Mouse (Mus musculus): Measurements from ENCODE around the gene Ncs1. TPM values are rescaled to one million over a fixed set of nuclear protein-coding genes. Genes with fewer than 3 reads are reported as not detected.

The Ncs1 gene
- polyA plus RNA-seq, 1 experiment from 2014 or later, result 45.6 TPM

DNA sequence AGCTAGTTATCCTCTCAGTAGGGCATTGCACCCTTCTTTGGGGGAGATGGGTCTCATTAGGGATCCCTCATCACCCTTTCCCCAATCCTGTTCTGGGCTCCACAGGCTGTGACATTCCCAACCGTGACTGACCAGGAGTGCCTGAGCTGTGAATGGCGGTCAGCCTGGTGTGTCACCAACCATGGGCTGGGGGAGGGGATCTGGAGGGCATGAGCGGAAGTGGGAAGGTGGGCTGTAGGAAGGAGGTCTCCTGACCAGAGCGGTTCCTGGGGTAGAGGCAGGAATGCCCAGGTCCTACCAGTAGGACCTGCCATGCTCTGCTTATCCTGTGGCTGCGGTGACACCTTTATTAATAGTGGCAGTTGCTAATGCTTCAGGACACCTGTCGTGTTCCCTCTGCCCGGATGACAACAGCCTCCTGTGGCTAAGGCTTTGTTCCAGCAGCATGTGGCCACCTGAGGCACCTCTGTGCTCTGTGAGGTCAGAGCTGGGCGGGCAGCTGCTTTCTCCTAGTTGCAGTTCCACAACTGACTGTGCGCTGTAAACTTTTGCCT lies 13.8 kb downstream of the Ncs1 start:
- Histone ChIP-seq H3K9me3 (ENCODE audit: control insufficient read depth, low read length) (no peaks in the 10 kb centered on the region), H3K4me1 (ENCODE audit: control insufficient read depth, insufficient read depth, low read length) (peaks cover 64% of the 10 kb centered on the region), H3K27me3 (replicated peaks; ENCODE audit: control insufficient read depth, insufficient read depth, low read length) (no peaks in the 10 kb centered on the region), H3K4me2 (ENCODE audit: low read depth, low read length) (peak overlapping the region; percentile 82), H3K9ac (ENCODE audit: low read depth, low read length) (peak overlapping the region; percentile 58; the same call in 1 of the 2 replicates), H3K4me3 (ENCODE audit: low read depth, low read length) (peak overlapping the region; percentile 43), H3K36me3 (ENCODE audit: control insufficient read depth, insufficient read depth, low read length) (no peaks in the 10 kb centered on the region), H3K27ac (replicated peaks; ENCODE audit: low read depth, low read length) (peak overlapping the region; percentile 48)
- DNase-seq (ENCODE audit: low spot score) (no peak), ATAC-seq (ENCODE audit: low read depth) (no peak)
- WGBS, result 34% methylated on average over 9 of the region's 9 CpGs

DNA sequence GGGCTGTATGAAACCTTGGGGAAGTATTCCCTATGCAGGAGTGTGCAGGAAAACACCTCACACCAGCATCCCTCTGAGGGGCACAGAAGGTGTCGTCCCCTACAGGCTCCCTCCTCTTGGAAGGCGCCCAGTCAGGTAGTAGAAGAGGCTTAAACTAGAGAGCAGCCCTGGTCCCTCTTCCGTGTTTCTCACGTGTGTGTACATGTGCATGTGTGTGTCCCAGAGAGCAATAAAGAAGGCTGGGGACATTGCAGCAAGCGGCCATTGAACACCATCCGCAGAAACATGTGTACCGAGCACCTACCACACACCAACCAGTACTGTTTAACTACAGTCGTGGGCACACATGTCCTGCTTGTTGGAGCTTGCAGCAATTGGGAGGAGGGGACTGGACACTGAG lies 14.9 kb downstream of the Ncs1 start:
- 88% methylated on average over 8 of the region's 8 CpGs for WGBS
- Histone ChIP-seq H3K4me1 (ENCODE audit: control insufficient read depth, insufficient read depth, low read length) (peaks cover 71% of the 10 kb centered on the region), H3K4me2 (ENCODE audit: low read depth, low read length) (no peak overlapping the region), H3K27ac (replicated peaks; ENCODE audit: low read depth, low read length) (no peak overlapping the region), H3K9me3 (ENCODE audit: control insufficient read depth, low read length) (no peaks in the 10 kb centered on the region), H3K9ac (ENCODE audit: low read depth, low read length) (no peak overlapping the region), H3K27me3 (replicated peaks; ENCODE audit: control insufficient read depth, insufficient read depth, low read length) (no peaks in the 10 kb centered on the region), H3K4me3 (ENCODE audit: low read depth, low read length) (no peak overlapping the region), H3K36me3 (ENCODE audit: control insufficient read depth, insufficient read depth, low read length) (no peaks in the 10 kb centered on the region)
- ATAC-seq (ENCODE audit: low read depth) (no peak), DNase-seq (ENCODE audit: low spot score) (no peak)

DNA sequence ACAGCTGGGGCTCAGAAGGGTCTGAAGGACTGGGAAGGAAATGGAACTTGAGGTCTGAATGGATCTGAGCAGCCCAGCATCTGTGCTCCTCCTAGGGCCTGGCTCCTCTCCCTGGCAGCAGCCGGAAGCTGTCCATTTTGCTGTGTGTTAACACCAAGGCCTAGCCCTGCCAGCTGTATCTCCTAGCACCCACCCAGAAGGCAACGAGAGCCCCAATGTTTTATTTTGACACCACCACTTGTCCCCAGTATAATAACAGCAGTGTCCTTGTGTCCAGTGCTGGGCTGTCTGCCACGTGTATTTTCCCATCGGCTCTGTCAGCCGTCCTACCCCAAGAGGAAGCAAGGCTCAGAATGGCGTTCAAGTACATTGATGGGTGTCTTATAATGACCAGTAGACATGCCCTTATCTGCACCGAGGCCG lies 17.4 kb downstream of the Ncs1 start:
- no peaks in the 10 kb centered on the region for H3K36me3 ChIP-seq (ENCODE audit: control insufficient read depth, insufficient read depth, low read length)
- no peak overlapping the region for H3K4me2 ChIP-seq (ENCODE audit: low read depth, low read length)
- ATAC-seq (ENCODE audit: low read depth), result no peak
- H3K9me3 ChIP-seq (ENCODE audit: control insufficient read depth, low read length), result no peaks in the 10 kb centered on the region
- H3K4me1 ChIP-seq (ENCODE audit: control insufficient read depth, insufficient read depth, low read length), result peaks cover 62% of the 10 kb centered on the region
- no peak overlapping the region for H3K9ac ChIP-seq (ENCODE audit: low read depth, low read length)
- H3K27me3 ChIP-seq (replicated peaks; ENCODE audit: control insufficient read depth, insufficient read depth, low read length), result no peaks in the 10 kb centered on the region
- peak overlapping the region; percentile 76 for H3K27ac ChIP-seq (replicated peaks; ENCODE audit: low read depth, low read length)
- H3K4me3 ChIP-seq (ENCODE audit: low read depth, low read length), result no peak overlapping the region
- 63% methylated on average over 8 of the region's 8 CpGs for WGBS
- no peak for DNase-seq (ENCODE audit: low spot score)

DNA sequence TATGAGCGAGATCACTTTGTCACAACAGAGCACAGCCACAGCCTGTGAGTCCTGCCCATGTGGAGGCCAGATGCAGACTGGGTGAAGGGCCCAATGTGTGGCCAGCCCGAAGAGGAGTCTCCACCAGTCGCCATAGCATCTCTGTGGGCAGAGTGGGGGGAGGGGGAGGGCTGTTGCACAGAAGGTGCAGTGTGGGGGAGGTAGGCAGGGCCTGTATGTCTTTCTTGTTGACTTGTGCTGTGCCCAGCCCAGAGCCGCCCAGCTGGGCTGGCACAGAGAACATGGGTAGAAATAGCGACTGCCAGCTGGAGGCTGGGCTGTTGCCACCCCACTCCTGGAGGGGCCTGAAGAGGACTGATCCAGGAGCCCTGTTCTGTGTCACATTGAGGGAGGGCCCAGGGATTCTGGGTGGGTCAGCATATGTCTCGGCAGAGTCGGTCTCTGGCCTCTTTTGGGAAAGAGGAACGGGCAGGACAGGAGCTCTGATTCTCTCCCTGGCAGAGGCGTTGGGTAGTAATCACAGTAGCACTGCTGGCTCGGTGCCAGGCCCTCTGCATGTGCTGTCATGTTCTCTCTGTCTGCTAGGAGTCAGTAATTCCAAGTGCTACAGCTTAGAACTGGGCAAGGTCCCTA lies 18.2 kb downstream of the Ncs1 start:
- Histone ChIP-seq H3K27me3 (replicated peaks; ENCODE audit: control insufficient read depth, insufficient read depth, low read length) (no peaks in the 10 kb centered on the region), H3K27ac (replicated peaks; ENCODE audit: low read depth, low read length) (peak overlapping the region; percentile 76), H3K4me3 (ENCODE audit: low read depth, low read length) (no peak overlapping the region), H3K4me1 (ENCODE audit: control insufficient read depth, insufficient read depth, low read length) (peaks cover 56% of the 10 kb centered on the region), H3K4me2 (ENCODE audit: low read depth, low read length) (peak overlapping the region; percentile 26), H3K36me3 (ENCODE audit: control insufficient read depth, insufficient read depth, low read length) (no peaks in the 10 kb centered on the region), H3K9me3 (ENCODE audit: control insufficient read depth, low read length) (no peaks in the 10 kb centered on the region), H3K9ac (ENCODE audit: low read depth, low read length) (no peak overlapping the region)
- WGBS, result 36% methylated on average over 9 of the region's 10 CpGs
- ATAC-seq (ENCODE audit: low read depth) (peak; percentile 67), DNase-seq (ENCODE audit: low spot score) (peak; percentile 92)

DNA sequence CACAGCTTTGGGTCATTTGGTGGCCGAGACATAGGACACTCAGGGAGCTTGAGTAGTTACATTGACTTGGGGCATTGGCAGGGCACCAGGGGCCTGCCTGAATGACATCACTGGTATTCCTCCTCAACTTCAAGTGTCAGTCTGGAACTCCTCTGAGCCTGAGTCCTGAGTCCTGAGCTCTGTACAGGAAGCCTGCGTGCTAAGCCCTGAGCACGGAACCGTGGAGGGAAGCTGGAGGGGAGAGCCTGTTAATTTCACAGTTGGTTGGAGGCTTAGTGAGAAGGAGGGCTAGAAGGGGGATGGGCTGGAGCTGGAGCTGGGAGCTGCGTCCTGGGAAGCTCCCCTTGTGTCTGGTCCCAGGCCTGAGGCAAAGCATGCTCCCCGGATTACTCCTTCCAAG lies 21.8 kb downstream of the Ncs1 start:
- H3K27me3 ChIP-seq (replicated peaks; ENCODE audit: control insufficient read depth, insufficient read depth, low read length), result no peaks in the 10 kb centered on the region
- H3K9ac ChIP-seq (ENCODE audit: low read depth, low read length), result no peak overlapping the region
- H3K9me3 ChIP-seq (ENCODE audit: control insufficient read depth, low read length), result no peaks in the 10 kb centered on the region
- H3K36me3 ChIP-seq (ENCODE audit: control insufficient read depth, insufficient read depth, low read length), result no peaks in the 10 kb centered on the region
- no peak overlapping the region for H3K27ac ChIP-seq (replicated peaks; ENCODE audit: low read depth, low read length)
- WGBS, result 37% methylated on average over 6 of the region's 6 CpGs
- DNase-seq (ENCODE audit: low spot score), result peak; percentile 45
- peak; percentile 16; the same call in 1 of the 2 replicates for ATAC-seq (ENCODE audit: low read depth)
- peaks cover 49% of the 10 kb centered on the region for H3K4me1 ChIP-seq (ENCODE audit: control insufficient read depth, insufficient read depth, low read length)
- H3K4me3 ChIP-seq (ENCODE audit: low read depth, low read length), result no peak overlapping the region
- no peak overlapping the region for H3K4me2 ChIP-seq (ENCODE audit: low read depth, low read length)

DNA sequence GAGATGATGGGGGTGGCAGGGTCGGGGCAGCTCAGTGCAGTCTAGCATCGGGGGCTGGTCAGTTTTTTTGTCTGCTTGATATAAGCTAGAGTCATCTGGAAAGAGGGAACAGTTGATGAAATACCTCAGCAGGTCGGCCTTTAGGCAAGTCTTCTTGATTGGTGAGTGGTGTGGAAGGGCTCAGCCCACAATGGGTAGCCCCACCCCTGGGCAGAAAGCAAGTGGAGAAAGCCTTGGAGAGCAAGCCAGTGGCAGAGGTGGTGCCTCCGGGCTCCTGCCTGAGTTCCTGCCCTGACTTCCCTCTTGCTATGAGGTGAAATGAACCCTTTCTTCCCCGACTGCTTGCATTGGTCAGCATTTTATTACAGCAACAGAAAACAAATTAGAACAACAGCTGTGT lies 23.0 kb downstream of the Ncs1 start:
- H3K27ac ChIP-seq (replicated peaks; ENCODE audit: low read depth, low read length), result no peak overlapping the region
- 33% methylated on average over 5 of the region's 5 CpGs for WGBS
- no peaks in the 10 kb centered on the region for H3K9me3 ChIP-seq (ENCODE audit: control insufficient read depth, low read length)
- peaks cover 38% of the 10 kb centered on the region for H3K4me1 ChIP-seq (ENCODE audit: control insufficient read depth, insufficient read depth, low read length)
- H3K9ac ChIP-seq (ENCODE audit: low read depth, low read length), result no peak overlapping the region
- DNase-seq (ENCODE audit: low spot score) (peak; percentile 4), ATAC-seq (ENCODE audit: low read depth) (no peak)
- no peaks in the 10 kb centered on the region for H3K27me3 ChIP-seq (replicated peaks; ENCODE audit: control insufficient read depth, insufficient read depth, low read length)
- H3K36me3 ChIP-seq (ENCODE audit: control insufficient read depth, insufficient read depth, low read length), result no peaks in the 10 kb centered on the region
- H3K4me2 ChIP-seq (ENCODE audit: low read depth, low read length), result no peak overlapping the region
- H3K4me3 ChIP-seq (ENCODE audit: low read depth, low read length), result no peak overlapping the region

DNA sequence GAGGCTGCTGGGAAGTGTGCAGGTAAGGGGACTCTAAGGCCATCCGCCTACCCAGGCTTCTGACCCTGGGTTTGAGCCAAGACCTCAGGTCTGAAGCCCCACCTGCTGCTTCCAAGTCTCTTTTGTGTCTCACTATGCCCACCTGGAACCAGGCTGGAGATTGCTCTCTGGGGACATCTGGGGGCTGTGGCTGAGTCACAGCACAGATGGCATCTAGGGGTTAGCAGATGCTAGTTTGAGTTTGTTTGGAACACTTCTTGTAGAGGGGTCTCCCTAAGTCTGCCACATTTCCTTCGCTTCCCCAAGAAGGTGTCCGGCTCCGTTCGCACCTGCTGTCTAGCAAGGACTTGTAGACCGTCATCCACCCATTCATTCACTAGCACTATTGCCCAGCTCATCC lies 23.6 kb downstream of the Ncs1 start:
- Histone ChIP-seq H3K4me2 (ENCODE audit: low read depth, low read length) (no peak overlapping the region), H3K4me3 (ENCODE audit: low read depth, low read length) (no peak overlapping the region), H3K9ac (ENCODE audit: low read depth, low read length) (no peak overlapping the region), H3K36me3 (ENCODE audit: control insufficient read depth, insufficient read depth, low read length) (no peaks in the 10 kb centered on the region), H3K27me3 (replicated peaks; ENCODE audit: control insufficient read depth, insufficient read depth, low read length) (no peaks in the 10 kb centered on the region), H3K9me3 (ENCODE audit: control insufficient read depth, low read length) (no peaks in the 10 kb centered on the region), H3K27ac (replicated peaks; ENCODE audit: low read depth, low read length) (no peak overlapping the region), H3K4me1 (ENCODE audit: control insufficient read depth, insufficient read depth, low read length) (peaks cover 32% of the 10 kb centered on the region)
- 89% methylated on average over 6 of the region's 6 CpGs for WGBS
- DNase-seq (ENCODE audit: low spot score) (peak; percentile 8), ATAC-seq (ENCODE audit: low read depth) (peak; percentile 24; the same call in 1 of the 2 replicates)

DNA sequence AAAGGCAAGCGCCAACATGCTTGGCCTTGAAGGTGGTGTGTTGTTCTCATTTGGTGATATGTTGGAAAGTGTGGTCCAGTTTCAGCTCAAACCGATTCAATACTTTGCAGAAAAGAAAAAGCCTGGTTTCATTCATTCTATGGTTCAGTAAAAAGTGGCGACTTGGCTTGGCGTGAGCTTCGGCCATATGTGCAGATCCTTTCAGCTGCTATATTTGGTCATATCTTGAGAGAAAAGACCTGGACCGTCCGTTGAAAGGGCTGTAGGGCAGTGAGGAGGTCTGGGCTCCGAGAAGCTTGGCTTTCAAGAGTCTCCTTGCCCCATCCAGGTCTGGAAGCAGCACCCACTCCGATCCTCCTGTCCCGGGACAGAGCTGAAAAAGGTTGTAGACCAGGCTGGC lies 24.2 kb downstream of the Ncs1 start:
- DNase-seq (ENCODE audit: low spot score) (no peak), ATAC-seq (ENCODE audit: low read depth) (no peak)
- 93% methylated on average over 10 of the region's 10 CpGs for WGBS
- no peaks in the 10 kb centered on the region for H3K9me3 ChIP-seq (ENCODE audit: control insufficient read depth, low read length)
- no peak overlapping the region for H3K4me2 ChIP-seq (ENCODE audit: low read depth, low read length)
- peaks cover 25% of the 10 kb centered on the region for H3K4me1 ChIP-seq (ENCODE audit: control insufficient read depth, insufficient read depth, low read length)
- no peak overlapping the region for H3K9ac ChIP-seq (ENCODE audit: low read depth, low read length)
- no peaks in the 10 kb centered on the region for H3K36me3 ChIP-seq (ENCODE audit: control insufficient read depth, insufficient read depth, low read length)
- H3K4me3 ChIP-seq (ENCODE audit: low read depth, low read length), result no peak overlapping the region
- no peaks in the 10 kb centered on the region for H3K27me3 ChIP-seq (replicated peaks; ENCODE audit: control insufficient read depth, insufficient read depth, low read length)
- no peak overlapping the region for H3K27ac ChIP-seq (replicated peaks; ENCODE audit: low read depth, low read length)

DNA sequence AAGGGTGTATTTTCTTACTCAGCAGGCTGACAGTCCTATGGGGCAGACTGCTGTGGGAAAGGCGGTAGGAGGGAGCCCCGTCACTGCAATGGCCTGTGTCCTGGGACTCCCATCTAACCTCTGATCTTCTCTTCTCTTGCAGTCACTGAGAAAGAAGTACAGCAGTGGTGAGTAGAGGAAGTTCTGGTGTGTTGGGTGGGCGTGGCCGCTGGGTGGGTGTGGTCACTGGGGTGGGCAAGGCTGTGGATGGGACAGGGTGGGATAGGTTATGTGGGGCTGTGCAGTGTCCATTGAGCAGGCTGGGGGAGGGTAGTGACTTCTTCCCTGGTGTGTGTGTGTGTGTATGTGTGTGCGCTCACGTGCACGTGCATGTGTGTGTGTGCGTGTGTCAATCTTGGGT lies 24.8 kb downstream of the Ncs1 start:
- H3K27me3 ChIP-seq (replicated peaks; ENCODE audit: control insufficient read depth, insufficient read depth, low read length), result no peaks in the 10 kb centered on the region
- H3K27ac ChIP-seq (replicated peaks; ENCODE audit: low read depth, low read length), result no peak overlapping the region
- 87% methylated on average over 8 of the region's 8 CpGs for WGBS
- no peak overlapping the region for H3K9ac ChIP-seq (ENCODE audit: low read depth, low read length)
- ATAC-seq (ENCODE audit: low read depth), result no peak
- DNase-seq (ENCODE audit: low spot score), result no peak
- peaks cover 19% of the 10 kb centered on the region for H3K4me1 ChIP-seq (ENCODE audit: control insufficient read depth, insufficient read depth, low read length)
- H3K4me3 ChIP-seq (ENCODE audit: low read depth, low read length), result no peak overlapping the region
- H3K36me3 ChIP-seq (ENCODE audit: control insufficient read depth, insufficient read depth, low read length), result no peaks in the 10 kb centered on the region
- no peak overlapping the region for H3K4me2 ChIP-seq (ENCODE audit: low read depth, low read length)
- no peaks in the 10 kb centered on the region for H3K9me3 ChIP-seq (ENCODE audit: control insufficient read depth, low read length)
